Mouse (Mus musculus) heart, embryonic 10.5 days (tissue): ENCODE measurements around the gene Angptl8. TPM values are rescaled to one million over a fixed set of nuclear protein-coding genes. Genes with fewer than 3 reads are reported as not detected.

ENCODE experiments used
- microRNA-seq: library from miRNA; unstranded; fragments of <30 nt; microRNA quantifications from one replicate; pipeline ENCODE4, GENCODE M21; 2017
- polyA plus RNA-seq: library from polyadenylated mRNA; unstranded; fragments of >200 nt; fragmentation: Nextera tagmentation; extraction: Ambion mirVana; gene quantifications from 2 replicates; pipeline ENCODE4 v1.2.1, GENCODE M21; 2016

Angptl8 gene
- polyA plus RNA-seq, 1 experiment from 2014 or later = 5.7 TPM

Small RNA genes within 50 kb of the gene (microRNA-seq; reads per million reads assigned to microRNA genes)
- 6.8 reads per million, percentile 21 among the genes with 10 or more reads in this experiment for gene Mir7083

Other genes starting within 250 kb of the Angptl8 start
- 27.4 and 33.3 TPM in 2 replicates for gene Timm29, start 242.8 kb upstream of the Angptl8 start, polyA plus RNA-seq
- gene Yipf2, start 242.7 kb upstream of the Angptl8 start, polyA plus RNA-seq = 17.1 and 22.8 TPM in 2 replicates
- gene Smarca4, start 219.3 kb upstream of the Angptl8 start, polyA plus RNA-seq = 91.1 and 113 TPM in 2 replicates
- gene Ldlr, start 112.0 kb upstream of the Angptl8 start, polyA plus RNA-seq = 36.6 and 42.9 TPM in 2 replicates
- gene Spc24, start 75.2 kb upstream of the Angptl8 start, polyA plus RNA-seq = 112 and 160 TPM in 2 replicates
- 16.4 and 16.9 TPM in 2 replicates for gene Kank2, start 36.8 kb upstream of the Angptl8 start, polyA plus RNA-seq
- 47.9 and 56.9 TPM in 2 replicates for gene Dock6, start 17.1 kb downstream of the Angptl8 start, polyA plus RNA-seq
- 6.2 and 6.8 TPM in 2 replicates for gene Rab3d, start 82.7 kb downstream of the Angptl8 start, polyA plus RNA-seq
- 3.6 and 4.2 TPM in 2 replicates for gene Ccdc159, start 92.0 kb downstream of the Angptl8 start, polyA plus RNA-seq
- 50.1 and 52.6 TPM in 2 replicates for gene Tmem205, start 92.0 kb downstream of the Angptl8 start, polyA plus RNA-seq
- 6.5 and 7.0 TPM in 2 replicates for gene Plppr2, start 101.5 kb downstream of the Angptl8 start, polyA plus RNA-seq
- 5.7 and 6.9 TPM in 2 replicates for gene Swsap1, start 120.2 kb downstream of the Angptl8 start, polyA plus RNA-seq
- gene Epor, start 128.0 kb downstream of the Angptl8 start, polyA plus RNA-seq = 25.0 and 25.9 TPM in 2 replicates
- 1.8 and 2.3 TPM in 2 replicates for gene Rgl3, start 153.9 kb downstream of the Angptl8 start, polyA plus RNA-seq
- 0.20 and 0.75 TPM in 2 replicates for gene Ccdc151, start 167.1 kb downstream of the Angptl8 start, polyA plus RNA-seq
- gene Prkcsh, start 167.3 kb downstream of the Angptl8 start, polyA plus RNA-seq = 89.8 and 106 TPM in 2 replicates
- gene Elavl3, start 216.5 kb downstream of the Angptl8 start, polyA plus RNA-seq = 0.15 and 0.29 TPM in 2 replicates
- gene Gm49318, start 235.7 kb downstream of the Angptl8 start, polyA plus RNA-seq = not detected in 2 replicates
- gene Zfp653, start 235.9 kb downstream of the Angptl8 start, polyA plus RNA-seq = 9.6 and 10.8 TPM in 2 replicates
- 58.4 and 65.6 TPM in 2 replicates for gene Ecsit, start 249.9 kb downstream of the Angptl8 start, polyA plus RNA-seq